Mouse (Mus musculus) neural tube, embryonic 10.5 days (tissue): ENCODE measurements around the gene Smyd2.

ENCODE experiments used
- DNase-seq: peaks from one replicate; pipeline ENCODE4 v3.0.0-alpha.2; 2017; ENCODE audit warnings: low spot score; ENCODE audit errors: extremely low spot score

Smyd2 gene

DNA sequence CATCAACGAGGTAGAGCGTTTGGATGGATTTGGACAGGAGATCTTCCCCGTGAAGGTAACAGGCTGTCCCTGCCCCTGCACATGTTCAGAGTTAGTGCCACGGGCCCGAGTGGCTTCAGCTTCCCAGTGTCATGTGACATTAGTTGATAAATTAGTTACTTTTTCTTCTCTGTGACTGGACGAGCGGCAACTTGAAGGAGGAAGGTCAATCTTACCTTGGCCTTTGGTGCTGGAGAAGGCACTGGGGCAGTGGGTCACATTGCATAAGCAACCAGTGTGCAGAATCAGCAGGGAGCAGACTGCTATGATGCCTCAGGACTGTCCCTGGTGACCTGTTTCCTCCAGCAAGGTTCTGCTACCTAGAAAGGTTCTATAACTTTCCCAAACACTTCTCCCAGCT is 88.8 kb downstream of the Smyd2 start:
- DNase-seq = no peak

DNA sequence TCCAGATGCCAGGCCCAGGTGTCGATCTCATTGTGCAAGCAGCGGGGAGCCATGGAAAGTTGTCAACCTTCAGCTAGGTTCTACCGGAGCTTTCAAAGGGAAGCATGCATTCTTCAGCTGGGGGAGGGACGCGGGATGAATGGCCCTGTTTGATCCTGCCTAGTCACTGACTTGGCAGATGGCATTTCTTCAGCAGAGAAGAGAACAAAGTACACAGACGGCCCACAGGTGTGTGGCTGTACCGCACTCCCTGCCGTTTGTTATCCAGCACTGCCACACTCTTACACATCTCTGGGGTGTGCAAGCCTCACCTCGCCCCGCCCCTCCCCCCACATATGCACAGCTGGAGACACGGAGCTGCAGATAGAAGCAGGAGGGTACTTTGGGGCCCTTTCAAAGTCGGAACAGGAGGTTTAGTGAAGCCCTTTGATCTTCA is 91.3 kb downstream of the Smyd2 start:
- DNase-seq = no peak
